Mouse (Mus musculus) forebrain, embryonic 10.5 days (tissue): ENCODE data around the gene AI661453. TPM values are rescaled to one million over a fixed set of nuclear protein-coding genes. Genes with fewer than 3 reads are reported as not detected.
A peak's percentile ranks its signal among the peaks of the same experiment; 100 is the strongest.

ENCODE experiments used
- DNase-seq: peaks from one replicate; pipeline ENCODE4 v3.0.0-alpha.2; 2017; ENCODE audit warnings: low spot score; ENCODE audit errors: extremely low spot score
- H3K27ac ChIP-seq: fragments of 300-500 bp; sonication (generic); 2 replicates; pipeline ENCODE4 v1.5.1; 2016; ENCODE audit warnings: mild to moderate bottlenecking
- H3K27me3 ChIP-seq: fragments of 300-500 bp; sonication (generic); 2 replicates; pipeline ENCODE4 v1.6.1; 2016; ENCODE audit warnings: mild to moderate bottlenecking; ENCODE audit not compliant: poor library complexity, severe bottlenecking
- H3K36me3 ChIP-seq: fragments of 300-500 bp; sonication (generic); replicated peaks from 2 replicates; pipeline ENCODE4 v1.6.1; 2016; ENCODE audit warnings: mild to moderate bottlenecking, moderate library complexity
- H3K4me1 ChIP-seq: fragments of 300-500 bp; sonication (generic); 2 replicates; pipeline ENCODE4 v1.6.1; 2016
- H3K4me3 ChIP-seq: fragments of 300-500 bp; sonication (generic); 2 replicates; pipeline ENCODE4 v1.5.1; 2016; ENCODE audit warnings: mild to moderate bottlenecking, moderate library complexity
- H3K9me3 ChIP-seq: fragments of 300-500 bp; sonication (generic); 2 replicates; pipeline ENCODE4 v1.6.1; 2016; ENCODE audit warnings: mild to moderate bottlenecking, moderate library complexity
- WGBS: fragments of 180-500 bp; shearing (Covaris S2); methylation state at CpG from one replicate; pipeline ENCODE4 v1.1.7; 2016; 5-methylcytosine and 5-hydroxymethylcytosine counted together
- polyA plus RNA-seq: library from polyadenylated mRNA; unstranded; fragments of >200 nt; fragmentation: Nextera tagmentation; extraction: Ambion mirVana; gene quantifications from 2 replicates; pipeline ENCODE4 v1.2.1, GENCODE M21; 2016

The AI661453 gene
- polyA plus RNA-seq, 1 experiment from 2014 or later = 0.22 TPM

- Histone ChIP-seq H3K27ac (no peak overlapping the region), H3K9me3 (no peaks in the 10 kb centered on the region), H3K4me1 (peaks cover 40% of the 10 kb centered on the region), H3K36me3 (no peaks in the 10 kb centered on the region), H3K4me3 (no peak overlapping the region), H3K27me3 (peaks cover 18% of the 10 kb centered on the region)
- WGBS = 82% methylated on average over 11 of the region's 11 CpGs
- DNase-seq = no peak
Measured at GRCm38 (mm10) chr17:47445518-47445917, 9.1 kb downstream of the AI661453 start.

- 79% methylated on average over 9 of the region's 9 CpGs for WGBS
- no peaks in the 10 kb centered on the region for H3K36me3 ChIP-seq
- DNase-seq = no peak
- H3K27me3 ChIP-seq = peaks cover 13% of the 10 kb centered on the region
- H3K9me3 ChIP-seq = no peaks in the 10 kb centered on the region
- peaks cover 35% of the 10 kb centered on the region for H3K4me1 ChIP-seq
- no peak overlapping the region for H3K4me3 ChIP-seq
- no peak overlapping the region for H3K27ac ChIP-seq
Measured at GRCm38 (mm10) chr17:47446025-47446424, 9.6 kb downstream of the AI661453 start.

- no peak for DNase-seq
Measured at GRCm38 (mm10) chr17:47446561-47446960, 10.1 kb downstream of the AI661453 start.

GRCm38 (mm10) chr17:47448523-47449372 is 12.3 kb downstream of the AI661453 start:
- Histone ChIP-seq H3K27me3 (no peaks in the 10 kb centered on the region; the same call in 1 of the 2 replicates), H3K4me3 (no peak overlapping the region), H3K4me1 (peaks cover 28% of the 10 kb centered on the region), H3K9me3 (no peaks in the 10 kb centered on the region), H3K36me3 (no peaks in the 10 kb centered on the region), H3K27ac (no peak overlapping the region)
- DNase-seq = no peak
- 46% methylated on average over 8 of the region's 8 CpGs for WGBS

More at GRCm38 (mm10) chr17:47446561-47446960, 10.1 kb downstream of the AI661453 start:
- no peaks in the 10 kb centered on the region for H3K36me3 ChIP-seq
- no peak overlapping the region for H3K4me3 ChIP-seq
- H3K4me1 ChIP-seq = peaks cover 31% of the 10 kb centered on the region
- no peaks in the 10 kb centered on the region for H3K9me3 ChIP-seq
- 87% methylated on average over 11 of the region's 11 CpGs for WGBS
- peaks cover 10% of the 10 kb centered on the region; the same call in 1 of the 2 replicates for H3K27me3 ChIP-seq
- no peak overlapping the region for H3K27ac ChIP-seq

GRCm38 (mm10) chr17:47449432-47449831 is 13.0 kb downstream of the AI661453 start:
- no peak overlapping the region for H3K27ac ChIP-seq
- H3K27me3 ChIP-seq = no peaks in the 10 kb centered on the region; the same call in 1 of the 2 replicates
- H3K4me1 ChIP-seq = peaks cover 28% of the 10 kb centered on the region
- H3K36me3 ChIP-seq = no peaks in the 10 kb centered on the region
- DNase-seq = no peak
- 67% methylated on average over 5 of the region's 5 CpGs for WGBS
- H3K4me3 ChIP-seq = no peak overlapping the region
- no peaks in the 10 kb centered on the region for H3K9me3 ChIP-seq

GRCm38 (mm10) chr17:47450239-47450638 is 13.8 kb downstream of the AI661453 start:
- WGBS = 45% methylated on average over 7 of the region's 7 CpGs
- H3K4me1 ChIP-seq = peaks cover 31% of the 10 kb centered on the region

GRCm38 (mm10) chr17:47450880-47451565 is 14.6 kb downstream of the AI661453 start:
- H3K4me1 ChIP-seq = peaks cover 30% of the 10 kb centered on the region
- no peaks in the 10 kb centered on the region for H3K9me3 ChIP-seq
- H3K4me3 ChIP-seq = no peak overlapping the region
- 80% methylated on average over 12 of the region's 12 CpGs for WGBS
- no peak overlapping the region for H3K27ac ChIP-seq
- no peak for DNase-seq
- no peaks in the 10 kb centered on the region for H3K36me3 ChIP-seq
- H3K27me3 ChIP-seq = no peaks in the 10 kb centered on the region; the same call in 1 of the 2 replicates

More at GRCm38 (mm10) chr17:47450239-47450638, 13.8 kb downstream of the AI661453 start:
- H3K36me3 ChIP-seq = no peaks in the 10 kb centered on the region
- no peak for DNase-seq
- H3K27me3 ChIP-seq = no peaks in the 10 kb centered on the region; the same call in 1 of the 2 replicates
- peak overlapping the region; percentile 16; the same call in 1 of the 2 replicates for H3K27ac ChIP-seq
- H3K4me3 ChIP-seq = no peak overlapping the region
- H3K9me3 ChIP-seq = no peaks in the 10 kb centered on the region

GRCm38 (mm10) chr17:47452886-47453285 is 16.5 kb downstream of the AI661453 start:
- no peak for DNase-seq
- Histone ChIP-seq H3K4me3 (no peak overlapping the region), H3K27me3 (no peaks in the 10 kb centered on the region; the same call in 1 of the 2 replicates), H3K4me1 (peaks cover 27% of the 10 kb centered on the region), H3K36me3 (no peaks in the 10 kb centered on the region), H3K27ac (no peak overlapping the region), H3K9me3 (no peaks in the 10 kb centered on the region)
- WGBS = 52% methylated on average over 7 of the region's 7 CpGs

GRCm38 (mm10) chr17:47454675-47455074 is 18.3 kb downstream of the AI661453 start:
- Histone ChIP-seq H3K4me3 (no peak overlapping the region), H3K27me3 (peaks cover 3% of the 10 kb centered on the region), H3K27ac (no peak overlapping the region), H3K36me3 (no peaks in the 10 kb centered on the region), H3K4me1 (peaks cover 16% of the 10 kb centered on the region), H3K9me3 (no peaks in the 10 kb centered on the region)
- DNase-seq = no peak
- WGBS = 86% methylated on average over 8 of the region's 8 CpGs

- Histone ChIP-seq H3K4me1 (peaks cover 12% of the 10 kb centered on the region), H3K27me3 (peaks cover 37% of the 10 kb centered on the region), H3K9me3 (no peaks in the 10 kb centered on the region), H3K27ac (no peak overlapping the region), H3K36me3 (no peaks in the 10 kb centered on the region), H3K4me3 (no peak overlapping the region)
- WGBS = 86% methylated on average over 13 of the region's 13 CpGs
- DNase-seq = no peak
Measured at GRCm38 (mm10) chr17:47458310-47458709, 21.9 kb downstream of the AI661453 start.

- DNase-seq = no peak
- Histone ChIP-seq H3K27me3 (peaks cover 43% of the 10 kb centered on the region), H3K4me3 (no peak overlapping the region), H3K4me1 (peaks cover 17% of the 10 kb centered on the region), H3K9me3 (no peaks in the 10 kb centered on the region), H3K36me3 (no peaks in the 10 kb centered on the region), H3K27ac (no peak overlapping the region)
- 88% methylated on average over 2 of the region's 2 CpGs for WGBS
Measured at GRCm38 (mm10) chr17:47458936-47459335, 22.5 kb downstream of the AI661453 start.

GRCm38 (mm10) chr17:47459341-47459919 is 23.0 kb downstream of the AI661453 start:
- H3K36me3 ChIP-seq = no peaks in the 10 kb centered on the region
- no peak for DNase-seq
- 81% methylated on average over 3 of the region's 3 CpGs for WGBS
- H3K27me3 ChIP-seq = peaks cover 48% of the 10 kb centered on the region
- H3K4me1 ChIP-seq = peaks cover 22% of the 10 kb centered on the region
- no peaks in the 10 kb centered on the region for H3K9me3 ChIP-seq
- no peak overlapping the region for H3K27ac ChIP-seq
- H3K4me3 ChIP-seq = no peak overlapping the region
